Mouse (Mus musculus) left cerebral cortex, adult 2 months (tissue): ENCODE results near the gene Zfp385a. TPM values are rescaled to one million over a fixed set of nuclear protein-coding genes. Genes with fewer than 3 reads are reported as not detected.
A peak's percentile ranks its signal among the peaks of the same experiment; 100 is the strongest.

ENCODE experiments used
- DNase-seq, 2 experiments: peaks; one replicate each; pipeline ENCODE4 v3.0.0; 2021 to 2022; ENCODE audit warnings: low spot score in 2 of 2, mixed read lengths in 1 of 2; ENCODE audit errors: extremely low spot score in 1 of 2
- H3K27ac ChIP-seq: fragments of 200-600 bp; 2 replicates; pipeline ENCODE4 v1.8.1; 2022
- H3K4me3 ChIP-seq: fragments of 200-600 bp; 2 replicates; pipeline ENCODE4 v1.8.1; 2022
- CTCF ChIP-seq: fragments of 200-600 bp; IDR thresholded peaks from 2 replicates; pipeline ENCODE4 v1.8.1; 2022; ENCODE audit warnings: antibody characterized with exemption, mild to moderate bottlenecking, moderate library complexity
- intact Hi-C: fragments of 180-260 bp; cut with DNase I; formaldehyde crosslinking; loops from one replicate; pipeline ENCODE4 v1.15.1; 2025
- total RNA-seq, 2 experiments: library from RNA; stranded (reverse); gene quantifications; 2 replicates each; pipeline ENCODE4 v1.2.3; 2021

The Zfp385a gene
- total RNA-seq, 2 experiments from 2014 or later, result 66.1 to 77.5 TPM

DNA sequence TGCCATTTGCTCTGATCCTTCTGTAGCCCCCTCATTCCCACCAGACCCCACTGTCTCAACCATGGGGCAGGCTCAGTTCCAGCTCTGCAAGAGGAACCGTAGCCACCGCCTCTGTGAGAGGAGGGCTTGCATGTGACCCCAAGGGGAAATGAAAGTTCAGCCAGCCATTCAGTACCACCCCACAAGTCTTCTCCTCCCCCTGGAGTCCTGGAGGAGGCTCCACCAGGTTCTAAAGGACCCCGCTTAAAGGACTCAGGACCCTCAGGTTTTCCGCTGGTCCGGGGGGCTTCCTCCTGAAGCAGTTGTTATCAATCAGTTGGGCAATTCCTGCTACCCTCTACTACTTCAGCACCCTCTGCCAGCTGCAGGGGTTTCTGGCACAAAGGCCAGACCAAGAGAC is 6.2 kb downstream of the Zfp385a start:
- H3K4me3 ChIP-seq, result no peak overlapping the region
- TF ChIP-seq CTCF, result no peak
- no peak for DNase-seq
- H3K27ac ChIP-seq, result peak overlapping the region; percentile 82
- intact Hi-C loops, result loop anchor here (10.0 kb wide), 1 partner anchor 589 kb away; no protein-coding TSS in a partner anchor

DNA sequence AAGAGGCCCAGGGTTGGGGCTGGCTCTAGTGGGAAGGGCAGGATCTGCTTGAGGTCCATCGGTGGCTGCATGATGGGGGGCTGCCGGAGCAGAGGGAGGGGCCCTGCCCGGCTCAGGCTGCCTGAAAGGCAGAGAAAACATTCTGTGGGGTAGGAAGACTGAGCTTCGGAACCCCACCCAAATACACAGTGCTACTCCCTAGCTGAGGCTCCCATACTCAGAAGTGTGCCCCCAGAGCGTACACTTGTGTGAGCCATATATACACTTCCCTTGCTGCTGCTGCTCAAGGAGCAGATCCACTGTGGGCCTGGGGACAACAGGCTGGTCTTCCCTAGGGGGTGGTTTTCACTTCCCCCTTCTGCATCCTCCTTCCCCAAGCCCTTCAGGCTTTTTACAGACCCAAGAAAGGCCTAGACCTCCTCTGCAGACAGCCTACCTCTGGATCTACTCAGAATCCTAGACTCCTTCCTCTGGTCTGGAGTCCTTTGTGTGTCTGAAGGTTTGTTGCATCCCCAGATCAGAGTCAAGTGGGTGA is 6.7 kb downstream of the Zfp385a start:
- H3K27ac ChIP-seq, result peak overlapping the region; percentile 82; the same call in 1 of the 2 replicates
- intact Hi-C loops, result loop anchor here (10.0 kb wide), 1 partner anchor 588 kb away; no protein-coding TSS in a partner anchor
- TF ChIP-seq CTCF, result no peak

GRCm38 (mm10) chr15:103323455-103324247 is 16.2 kb downstream of the Zfp385a start:
- peak; percentile 79 to 82 for DNase-seq
- Histone ChIP-seq H3K4me3 (peak overlapping the region; percentile 70), H3K27ac (peak overlapping the region; percentile 56; the same call in 1 of the 2 replicates)
- TF ChIP-seq CTCF, result peak; percentile 94
- intact Hi-C loops, result no loop called here

More for the DNA sequence above, 6.7 kb downstream of the Zfp385a start:
- H3K4me3 ChIP-seq, result no peak overlapping the region
- DNase-seq, result no peak

- no peak for DNase-seq
Observed at GRCm38 (mm10) chr15:103323070-103323454, 16.8 kb downstream of the Zfp385a start.

DNA sequence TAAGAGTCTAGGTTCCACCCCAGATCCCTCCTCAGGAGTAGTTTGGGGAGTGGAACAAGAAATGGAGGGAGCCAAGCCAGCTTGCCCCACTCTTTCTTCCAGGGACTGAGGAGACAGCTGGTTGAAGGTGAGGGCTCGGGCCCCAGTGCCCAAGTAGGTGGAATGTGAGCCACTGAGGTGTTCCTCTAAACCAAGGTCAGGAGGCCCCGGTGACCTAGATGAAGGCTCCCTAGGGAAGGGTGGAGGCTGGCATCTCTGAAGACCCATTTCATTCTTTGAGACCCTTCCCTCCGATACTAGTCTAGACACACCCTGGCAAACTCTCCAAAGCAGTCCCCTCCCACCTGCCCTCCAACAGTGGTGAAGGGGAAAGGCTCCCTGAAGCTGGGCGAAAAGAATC is 17.5 kb downstream of the Zfp385a start:
- no peak for DNase-seq
- peak overlapping the region; percentile 70 for H3K4me3 ChIP-seq
- peak overlapping the region; percentile 56 for H3K27ac ChIP-seq
- intact Hi-C loops, result no loop called here
- no peak for TF ChIP-seq CTCF

More at GRCm38 (mm10) chr15:103323070-103323454, 16.8 kb downstream of the Zfp385a start:
- peak overlapping the region; percentile 56 for H3K27ac ChIP-seq
- H3K4me3 ChIP-seq, result peak overlapping the region; percentile 70
- no peak for TF ChIP-seq CTCF
- intact Hi-C loops, result no loop called here

DNA sequence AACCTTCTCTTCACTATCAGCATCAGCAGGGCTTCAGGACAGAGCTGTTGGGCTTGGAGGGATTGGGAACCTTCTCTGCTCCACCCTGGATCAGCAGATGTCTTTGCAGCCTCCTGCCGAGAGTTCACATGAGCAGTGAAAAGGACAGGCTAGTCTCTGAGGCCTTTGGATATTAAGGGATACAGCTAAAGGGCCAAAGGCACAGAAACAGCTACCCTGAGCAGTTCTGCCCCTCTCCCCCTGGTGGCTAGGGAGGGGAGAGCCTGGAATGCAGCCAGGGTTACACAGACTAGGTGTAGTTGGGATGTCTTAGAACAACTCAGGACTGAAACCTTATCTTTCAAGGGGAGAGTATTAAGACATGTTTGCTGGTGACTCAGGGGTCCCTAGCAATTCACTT is 18.8 kb downstream of the Zfp385a start:
- Histone ChIP-seq H3K27ac (peak overlapping the region; percentile 16; the same call in 1 of the 2 replicates), H3K4me3 (no peak overlapping the region)
- no peak for DNase-seq
- TF ChIP-seq CTCF, result peak; percentile 44
- intact Hi-C loops, result no loop called here

DNA sequence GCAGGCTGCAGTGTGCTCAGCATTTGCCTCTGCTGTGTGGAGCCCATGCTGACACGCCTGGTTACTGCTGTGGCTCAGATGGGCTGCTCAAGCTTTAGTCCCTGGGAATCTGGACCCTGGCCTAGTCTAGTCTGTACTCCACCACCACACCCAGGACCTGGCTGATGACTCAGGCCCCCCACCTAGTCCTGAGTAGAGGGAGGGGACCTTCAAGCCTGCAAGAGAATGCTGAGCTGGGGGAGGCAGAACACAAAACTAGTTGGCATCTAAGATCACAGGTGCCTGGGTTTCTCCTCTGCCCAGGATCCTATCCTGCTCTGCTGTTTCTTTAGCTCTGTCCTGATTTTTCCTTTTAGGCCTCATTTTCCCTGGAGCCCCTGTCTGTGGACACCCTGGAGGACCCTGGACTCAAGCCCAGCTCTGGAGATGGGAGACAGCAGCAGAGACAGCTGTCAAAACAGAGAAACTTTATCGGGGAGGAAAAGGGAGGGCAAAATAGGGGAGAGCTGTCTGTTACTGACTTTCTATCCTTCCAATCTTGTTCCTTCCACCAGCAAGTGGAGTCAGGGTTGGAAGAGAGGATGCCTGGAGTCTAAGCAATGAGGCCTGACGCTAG is 21.6 kb downstream of the Zfp385a start:
- TF ChIP-seq CTCF, result no peak
- Histone ChIP-seq H3K4me3 (no peak overlapping the region), H3K27ac (no peak overlapping the region; the same call in 1 of the 2 replicates)
- no peak for DNase-seq
- intact Hi-C loops, result loop anchor here (10.0 kb wide), 1 partner anchor 304 kb away; the partner anchor contains the start of gene Hoxc4

DNA sequence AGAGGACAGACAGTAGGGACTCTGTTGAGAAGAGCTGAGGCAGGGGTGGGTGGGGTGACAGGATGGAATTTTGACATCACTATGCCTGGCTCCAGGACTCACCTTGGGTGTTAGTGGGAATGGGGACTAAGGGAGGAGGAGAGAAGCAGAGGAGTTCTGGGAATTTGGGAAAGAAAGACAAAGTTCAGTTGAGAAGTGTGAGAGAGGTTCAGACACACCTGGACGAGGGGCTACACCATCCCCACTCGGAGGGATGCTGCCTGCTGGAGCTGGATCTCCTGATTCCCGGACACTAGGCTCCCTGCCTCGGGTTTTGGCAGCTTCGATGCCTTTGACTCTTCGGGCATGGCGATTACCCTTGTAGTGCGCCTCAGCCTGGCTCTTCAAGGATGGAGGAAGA is 22.2 kb downstream of the Zfp385a start:
- TF ChIP-seq CTCF, result no peak
- intact Hi-C loops, result loop anchor here (10.0 kb wide), 1 partner anchor 303 kb away; the partner anchor contains the start of gene Hoxc4
- DNase-seq, result no peak
- no peak overlapping the region for H3K4me3 ChIP-seq
- no peak overlapping the region; the same call in 1 of the 2 replicates for H3K27ac ChIP-seq

- intact Hi-C loops, result loop anchor here (10.0 kb wide), 1 partner anchor 302 kb away; the partner anchor contains the start of gene Hoxc4
- no peak overlapping the region for H3K27ac ChIP-seq
- H3K4me3 ChIP-seq, result no peak overlapping the region
- TF ChIP-seq CTCF, result no peak
- no peak for DNase-seq
Observed at GRCm38 (mm10) chr15:103317120-103317519, 22.8 kb downstream of the Zfp385a start.

- no peak overlapping the region for H3K27ac ChIP-seq
- TF ChIP-seq CTCF, result no peak
- intact Hi-C loops, result loop anchor here (2.0 to 10.0 kb wide), 2 partner anchors 25 to 301 kb away; partner anchors contain the start of genes Hoxc4 and Zfp385a
- no peak for DNase-seq
- H3K4me3 ChIP-seq, result no peak overlapping the region
Observed at GRCm38 (mm10) chr15:103315979-103316776, 23.7 kb downstream of the Zfp385a start.

- H3K27ac ChIP-seq, result no peak overlapping the region
- intact Hi-C loops, result loop anchor here (2.0 to 10.0 kb wide), 2 partner anchors 26 to 300 kb away; partner anchors contain the start of genes Hoxc4 and Zfp385a
- H3K4me3 ChIP-seq, result no peak overlapping the region
- peak; percentile 83 for TF ChIP-seq CTCF
- DNase-seq, result peak in 1 of 2 experiments; percentile 74
Observed at GRCm38 (mm10) chr15:103315011-103315502, 24.8 kb downstream of the Zfp385a start.
